Mouse (Mus musculus): ENCODE data around the gene Btg4.

The Btg4 gene

GRCm38 (mm10) chr9:51060601-51061000 is at the start of gene Btg4:
TSS of gene Btg4 (plus strand) at chr9:51060901.
- DNase-seq (ENCODE audit: low read depth): no peak

GRCm38 (mm10) chr9:51013644-51014043 is 47.1 kb upstream of the Btg4 start:
- no peak for DNase-seq (ENCODE audit: low read depth)

GRCm38 (mm10) chr9:51015732-51016131 is 45.0 kb upstream of the Btg4 start:
- DNase-seq (ENCODE audit: low read depth): no peak

- DNase-seq (ENCODE audit: low read depth): no peak
Measured at GRCm38 (mm10) chr9:51019670-51020069, 41.0 kb upstream of the Btg4 start.

GRCm38 (mm10) chr9:51020351-51020750 is 40.4 kb upstream of the Btg4 start:
- DNase-seq (ENCODE audit: low read depth): no peak

GRCm38 (mm10) chr9:51021123-51021795 is 39.4 kb upstream of the Btg4 start:
- DNase-seq (ENCODE audit: low read depth): no peak

GRCm38 (mm10) chr9:51026952-51027351 is 33.7 kb upstream of the Btg4 start:
- no peak for DNase-seq (ENCODE audit: low read depth)

GRCm38 (mm10) chr9:51030147-51030546 is 30.6 kb upstream of the Btg4 start:
- DNase-seq (ENCODE audit: low read depth): no peak

GRCm38 (mm10) chr9:51031603-51032002 is 29.1 kb upstream of the Btg4 start:
- no peak for DNase-seq (ENCODE audit: low read depth)

GRCm38 (mm10) chr9:51032291-51032690 is 28.4 kb upstream of the Btg4 start:
- no peak for DNase-seq (ENCODE audit: low read depth)

- no peak for DNase-seq (ENCODE audit: low read depth)
Measured at GRCm38 (mm10) chr9:51032785-51033529, 27.7 kb upstream of the Btg4 start.

GRCm38 (mm10) chr9:51041491-51041980 is 19.2 kb upstream of the Btg4 start:
- no peak for DNase-seq (ENCODE audit: low read depth)

GRCm38 (mm10) chr9:51042136-51042535 is 18.6 kb upstream of the Btg4 start:
- DNase-seq (ENCODE audit: low read depth): no peak

- no peak for DNase-seq (ENCODE audit: low read depth)
Measured at GRCm38 (mm10) chr9:51052180-51052579, 8.5 kb upstream of the Btg4 start.

GRCm38 (mm10) chr9:51056360-51057324 is 4.1 kb upstream of the Btg4 start:
- no peak for DNase-seq (ENCODE audit: low read depth)

GRCm38 (mm10) chr9:51058951-51059521 is 1.7 kb upstream of the Btg4 start:
- no peak for DNase-seq (ENCODE audit: low read depth)

GRCm38 (mm10) chr9:51068202-51068601 is 7.5 kb downstream of the Btg4 start:
- DNase-seq (ENCODE audit: low read depth): no peak

- no peak for DNase-seq (ENCODE audit: low read depth)
Measured at GRCm38 (mm10) chr9:51070801-51071200, 10.1 kb downstream of the Btg4 start.

- DNase-seq (ENCODE audit: low read depth): no peak
Measured at GRCm38 (mm10) chr9:51075780-51076179, 15.1 kb downstream of the Btg4 start.

GRCm38 (mm10) chr9:51076300-51076978 is 15.7 kb downstream of the Btg4 start:
- DNase-seq (ENCODE audit: low read depth): no peak

- DNase-seq (ENCODE audit: low read depth): peak; percentile 44
Measured at GRCm38 (mm10) chr9:51076979-51077315, 16.2 kb downstream of the Btg4 start, which contains the start of gene Layn. TSS of gene Layn (minus strand) at chr9:51077094.

All from c-Kit-positive CD71-positive TER-119-negative erythroid progenitor cells, embryonic 14.5 days (primary cell).